In genomic region chr11:74566326-74566874, GRCm38 (mm10) we compare ENCODE assay signal across 25 mouse cellular contexts. TPM values are rescaled to one million over a fixed set of nuclear protein-coding genes. Genes with fewer than 3 reads are reported as not detected.
DNase-seq lines count a peak whose midpoint lies in the region; ATAC-seq and TF ChIP-seq lines count a peak whose summit lies in the region.
"Had no signal": no experiment of that assay in that cellular context is flagged by ENCODE, and none has a peak within 500 bp of the region (broad histone marks: within the 10 kb centered on the region; RNA-seq: fewer than 3 reads in every experiment).

No protein-coding gene starts in this region.

- 89% methylated on average over 4 of the region's 4 CpGs for WGBS in midbrain, embryonic 11.5 days
- WGBS in midbrain, postnatal 0 days = 89% methylated on average over 4 of the region's 4 CpGs
- WGBS in forebrain, embryonic 16.5 days = 92% methylated on average over 4 of the region's 4 CpGs
- WGBS in forebrain, embryonic 11.5 days = 86% methylated on average over 4 of the region's 4 CpGs

- no peak overlapping the region for H3K9ac ChIP-seq in midbrain, embryonic 11.5 days (ENCODE audit: low read length)
- no peak overlapping the region for H3K9ac ChIP-seq in midbrain, postnatal 0 days (replicated peaks; ENCODE audit: low read length, poor library complexity, severe bottlenecking)
- no peak overlapping the region for H3K9ac ChIP-seq in forebrain, embryonic 16.5 days (replicated peaks; ENCODE audit: low read depth, low read length)
- no peak overlapping the region for H3K9ac ChIP-seq in forebrain, embryonic 11.5 days (ENCODE audit: low read length)
- H3K9ac ChIP-seq: embryonic facial prominence, embryonic 13.5 days; embryonic facial prominence, embryonic 15.5 days; forebrain, embryonic 13.5 days; forebrain, embryonic 15.5 days had no signal

- no peak overlapping the region for H3ac ChIP-seq in C2C12 (ENCODE audit: control insufficient read depth, insufficient read length, low read depth)

- H3K79me2 ChIP-seq in C2C12 (ENCODE audit: control insufficient read depth, insufficient read depth) = no peaks in the 10 kb centered on the region

- no peak for TF ChIP-seq CTCF in midbrain, postnatal 0 days (IDR thresholded peaks at IDR 0.05)
- TF ChIP-seq CTCF in C2C12 (IDR thresholded peaks at IDR 0.05; ENCODE audit: control insufficient read depth, insufficient read depth, insufficient read length) = no peak
- TF ChIP-seq CTCF in Patski (IDR thresholded peaks at IDR 0.05) = no peak

- H3K27ac ChIP-seq in midbrain, embryonic 11.5 days (ENCODE audit: low read depth, low read length) = no peak overlapping the region
- no peak overlapping the region for H3K27ac ChIP-seq in midbrain, postnatal 0 days (ENCODE audit: low read depth, low read length)
- H3K27ac ChIP-seq in forebrain, embryonic 16.5 days (ENCODE audit: low read length) = no peak overlapping the region
- H3K27ac ChIP-seq in forebrain, embryonic 11.5 days (ENCODE audit: low read depth, low read length) = no peak overlapping the region
- H3K27ac ChIP-seq: embryonic facial prominence, embryonic 13.5 days; embryonic facial prominence, embryonic 15.5 days; forebrain, embryonic 10.5 days; forebrain, embryonic 13.5 days; forebrain, embryonic 15.5 days had no signal

- no peak overlapping the region for H3K4me2 ChIP-seq in midbrain, embryonic 11.5 days
- no peak overlapping the region for H3K4me2 ChIP-seq in midbrain, postnatal 0 days (ENCODE audit: low read depth, low read length, poor library complexity, severe bottlenecking)
- no peak overlapping the region for H3K4me2 ChIP-seq in forebrain, embryonic 16.5 days (ENCODE audit: low read length)
- no peak overlapping the region for H3K4me2 ChIP-seq in forebrain, embryonic 11.5 days (ENCODE audit: low read depth, low read length, severe bottlenecking)
- H3K4me2 ChIP-seq: embryonic facial prominence, embryonic 13.5 days; embryonic facial prominence, embryonic 15.5 days; forebrain, embryonic 13.5 days; forebrain, embryonic 15.5 days had no signal

- H3K79me3 ChIP-seq in C2C12 (ENCODE audit: low read depth) = no peaks in the 10 kb centered on the region

- peak; percentile 57 for DNase-seq in midbrain, embryonic 11.5 days (ENCODE audit: low spot score, missing footprints)
- no peak for DNase-seq in midbrain, postnatal 0 days (ENCODE audit: low spot score)
- no peak for DNase-seq in Patski (ENCODE audit: low read depth, low spot score)
- DNase-seq in heart, adult 9 months (ENCODE audit: low spot score in 2 of 2) = no peak
- DNase-seq in forebrain, embryonic 11.5 days (ENCODE audit: low spot score) = no peak
- DNase-seq: adrenal gland, adult 2 months; adrenal gland, postnatal 10 days; adrenal gland, postnatal 25 days; B cell, adult 2 months; cerebellum, adult 11 months; cerebellum, adult 18-20 months; cerebellum, adult 8-10 months; cerebellum, adult 9-11 months; cerebellum, postnatal 14 days; cerebellum, postnatal 36 days; embryo, embryonic 11 days had no signal

- H3K4me1 ChIP-seq in midbrain, embryonic 11.5 days (ENCODE audit: control insufficient read depth, insufficient read depth, low read length) = no peaks in the 10 kb centered on the region
- H3K4me1 ChIP-seq in midbrain, postnatal 0 days (ENCODE audit: insufficient read depth, low read length) = no peaks in the 10 kb centered on the region
- H3K4me1 ChIP-seq in forebrain, embryonic 16.5 days (replicated peaks; ENCODE audit: control insufficient read depth, insufficient read depth, low read length) = no peaks in the 10 kb centered on the region
- no peaks in the 10 kb centered on the region for H3K4me1 ChIP-seq in forebrain, embryonic 11.5 days (replicated peaks; ENCODE audit: control insufficient read depth, insufficient read depth, low read length)
- H3K4me1 ChIP-seq: embryonic facial prominence, embryonic 13.5 days; embryonic facial prominence, embryonic 15.5 days; forebrain, embryonic 10.5 days; forebrain, embryonic 13.5 days; forebrain, embryonic 15.5 days had no signal

- no peaks in the 10 kb centered on the region for H3K9me3 ChIP-seq in midbrain, embryonic 11.5 days (ENCODE audit: control insufficient read depth, low read length)
- H3K9me3 ChIP-seq in midbrain, postnatal 0 days (ENCODE audit: low read length) = no peaks in the 10 kb centered on the region
- no peaks in the 10 kb centered on the region for H3K9me3 ChIP-seq in forebrain, embryonic 16.5 days (ENCODE audit: control insufficient read depth, low read length)
- no peaks in the 10 kb centered on the region for H3K9me3 ChIP-seq in forebrain, embryonic 11.5 days (ENCODE audit: control insufficient read depth, low read length)
- H3K9me3 ChIP-seq: embryonic facial prominence, embryonic 13.5 days; embryonic facial prominence, embryonic 15.5 days; forebrain, embryonic 10.5 days; forebrain, embryonic 13.5 days; forebrain, embryonic 15.5 days had no signal

- no peaks in the 10 kb centered on the region for H3K27me3 ChIP-seq in midbrain, embryonic 11.5 days (ENCODE audit: control insufficient read depth, insufficient read depth, low read length)
- H3K27me3 ChIP-seq in midbrain, postnatal 0 days (ENCODE audit: insufficient read depth, low read length) = no peaks in the 10 kb centered on the region
- H3K27me3 ChIP-seq in C2C12 (ENCODE audit: control insufficient read depth, insufficient read depth, insufficient read length) (no peaks in the 10 kb centered on the region), Patski (no peaks in the 10 kb centered on the region)
- no peaks in the 10 kb centered on the region for H3K27me3 ChIP-seq in forebrain, embryonic 16.5 days (replicated peaks; ENCODE audit: control insufficient read depth, insufficient read depth, low read length)
- no peaks in the 10 kb centered on the region for H3K27me3 ChIP-seq in forebrain, embryonic 11.5 days (ENCODE audit: control insufficient read depth, insufficient read depth, low read length)
- H3K27me3 ChIP-seq: embryonic facial prominence, embryonic 15.5 days; forebrain, embryonic 13.5 days; forebrain, embryonic 15.5 days had no signal

- no peaks in the 10 kb centered on the region for H3K36me3 ChIP-seq in midbrain, embryonic 11.5 days (ENCODE audit: control insufficient read depth, insufficient read depth, low read length)
- H3K36me3 ChIP-seq in midbrain, postnatal 0 days (ENCODE audit: insufficient read depth, low read length) = no peaks in the 10 kb centered on the region
- H3K36me3 ChIP-seq in C2C12 (ENCODE audit: control insufficient read depth, insufficient read depth) = no peaks in the 10 kb centered on the region
- H3K36me3 ChIP-seq in forebrain, embryonic 16.5 days (ENCODE audit: control insufficient read depth, insufficient read depth) = no peaks in the 10 kb centered on the region
- no peaks in the 10 kb centered on the region for H3K36me3 ChIP-seq in forebrain, embryonic 11.5 days (ENCODE audit: control insufficient read depth, insufficient read depth, low read length)
- H3K36me3 ChIP-seq: embryonic facial prominence, embryonic 13.5 days; embryonic facial prominence, embryonic 15.5 days; forebrain, embryonic 10.5 days; forebrain, embryonic 15.5 days had no signal

- in situ Hi-C loops in Patski (cut with MboI; ENCODE audit: low pct_unique_long_range_greater_than_20kb) = no loop called here

- no peak for ATAC-seq in midbrain, embryonic 11.5 days (ENCODE audit: low FRiP score)
- no peak for ATAC-seq in midbrain, postnatal 0 days (ENCODE audit: low FRiP score)
- peak; percentile 89 for ATAC-seq in Patski
- ATAC-seq in forebrain, embryonic 16.5 days = no peak
- ATAC-seq in forebrain, embryonic 11.5 days (replicated peaks; ENCODE audit: low FRiP score) = no peak
- ATAC-seq: forebrain, embryonic 13.5 days; forebrain, embryonic 15.5 days had no signal

- POLR2A ChIA-PET in Patski (lab: Charles Lee) = interaction anchor here (1.4 kb wide), 1 partner anchor 10 kb away, joined by 4 read pairs; no protein-coding TSS in a partner anchor

- CTCF ChIA-PET in Patski (lab: Charles Lee) = no interaction called here

- H3K4me3 ChIP-seq in midbrain, embryonic 11.5 days (ENCODE audit: low read depth, low read length) = no peak overlapping the region
- no peak overlapping the region for H3K4me3 ChIP-seq in midbrain, postnatal 0 days (ENCODE audit: low read depth, low read length)
- no peak overlapping the region for H3K4me3 ChIP-seq in C2C12 (ENCODE audit: insufficient read depth, poor library complexity, severe bottlenecking)
- H3K4me3 ChIP-seq in forebrain, embryonic 16.5 days (replicated peaks; ENCODE audit: low read length) = no peak overlapping the region
- H3K4me3 ChIP-seq in forebrain, embryonic 11.5 days (ENCODE audit: low read depth, low read length) = no peak overlapping the region
- H3K4me3 ChIP-seq: embryonic facial prominence, embryonic 13.5 days; embryonic facial prominence, embryonic 15.5 days; erythroblast, embryonic 14.5 days; forebrain, embryonic 10.5 days; forebrain, embryonic 13.5 days; forebrain, embryonic 15.5 days had no signal

TF ChIP-seq in C2C12, 6 proteins besides CTCF, POLR2A, EP300 and RAD21:
- no peak for TF ChIP-seq MYOG (IDR thresholded peaks at IDR 0.05; ENCODE audit: control insufficient read depth, extremely low read depth, insufficient read length)
- no peak for TF ChIP-seq CEBPB (IDR thresholded peaks at IDR 0.05; ENCODE audit: low read depth)
- peak; percentile 33 for TF ChIP-seq MYOD1 (IDR thresholded peaks at IDR 0.05; ENCODE audit: control insufficient read depth, insufficient read length, low read depth)
- peak; percentile 56 for TF ChIP-seq USF1 (IDR thresholded peaks at IDR 0.05; ENCODE audit: low read depth)
- peak; percentile 22 for TF ChIP-seq MAX (IDR thresholded peaks at IDR 0.05)
- TF ChIP-seq FOSL1 (IDR thresholded peaks at IDR 0.05; ENCODE audit: insufficient read depth, low read length, poor library complexity, severe bottlenecking) = peak; percentile 77

RNA-seq across cellular contexts. Expression of gene Rap1gap2, which starts 44.3 kb away (rescaled TPM):
- 2.5 TPM in 2 replicates for polyA plus RNA-seq in midbrain, embryonic 11.5 days (2014; fragmentation: Nextera tagmentation; extraction: Ambion mirVana)
- 48.2 and 49.1 TPM in 2 replicates for total RNA-seq in midbrain, postnatal 0 days (2014; rRNA removed)
- 11.0 and 12.1 TPM in 2 replicates for polyA plus RNA-seq in midbrain, postnatal 0 days (2015; fragmentation: Nextera tagmentation; extraction: Ambion mirVana)
- polyA plus RNA-seq in C2C12 (2012; fragmentation: generic; extraction: Trizol) (1.4 TPM), Patski (2021) (21.1 TPM)
- 10.7 and 12.9 TPM in 2 replicates for polyA plus RNA-seq in forebrain, embryonic 16.5 days (2015; fragmentation: Nextera tagmentation; extraction: Ambion mirVana)
- polyA plus RNA-seq in forebrain, embryonic 11.5 days (2014; fragmentation: Nextera tagmentation; extraction: Ambion mirVana) = 1.3 and 1.8 TPM in 2 replicates

RNA-seq across cellular contexts. Expression of gene Ccdc92b, which starts 53.0 kb away (rescaled TPM):
- polyA plus RNA-seq in midbrain, embryonic 11.5 days (2014; fragmentation: Nextera tagmentation; extraction: Ambion mirVana) = 1.1 and 1.6 TPM in 2 replicates
- 12.4 and 14.6 TPM in 2 replicates for total RNA-seq in midbrain, postnatal 0 days (2014; rRNA removed)
- polyA plus RNA-seq in midbrain, postnatal 0 days (2015; fragmentation: Nextera tagmentation; extraction: Ambion mirVana) = 3.3 and 3.4 TPM in 2 replicates
- polyA plus RNA-seq in C2C12 (2012; fragmentation: generic; extraction: Trizol) (0.01 TPM), Patski (2021) (0.46 TPM)
- 3.1 and 3.4 TPM in 2 replicates for polyA plus RNA-seq in forebrain, embryonic 16.5 days (2015; fragmentation: Nextera tagmentation; extraction: Ambion mirVana)
- polyA plus RNA-seq in forebrain, embryonic 11.5 days (2014; fragmentation: Nextera tagmentation; extraction: Ambion mirVana) = 1.5 and 2.0 TPM in 2 replicates
- total RNA-seq: common myeloid progenitor, adult 5-6 weeks had no signal
